Mouse (Mus musculus): ENCODE data around the gene Carhsp1. TPM values are rescaled to one million over a fixed set of nuclear protein-coding genes. Genes with fewer than 3 reads are reported as not detected.

Gene Carhsp1
- polyA plus RNA-seq, 1 experiment from 2014 or later, result 97.1 TPM

- no peak for DNase-seq (ENCODE audit: low spot score)
- H3K4me3 ChIP-seq (ENCODE audit: low read depth, low read length), result no peak overlapping the region
- ATAC-seq, result no peak
- TF ChIP-seq EP300 (IDR thresholded peaks at IDR 0.05) (no peak), CTCF (IDR thresholded peaks at IDR 0.05) (no peak)
- 80% methylated on average over 2 of the region's 2 CpGs for WGBS
- no peaks in the 10 kb centered on the region for H3K27me3 ChIP-seq (replicated peaks; ENCODE audit: insufficient read depth, low read length)
- H3K9me3 ChIP-seq (ENCODE audit: low read length), result no peaks in the 10 kb centered on the region
- H3K4me2 ChIP-seq (replicated peaks; ENCODE audit: low read depth, low read length), result no peak overlapping the region
- peaks cover 26% of the 10 kb centered on the region for H3K36me3 ChIP-seq (ENCODE audit: insufficient read depth, low read length)
- no peak overlapping the region for H3K9ac ChIP-seq (replicated peaks; ENCODE audit: low read depth)
- H3K27ac ChIP-seq (ENCODE audit: low read length), result no peak overlapping the region
- no peaks in the 10 kb centered on the region for H3K4me1 ChIP-seq (ENCODE audit: insufficient read depth, low read depth, low read length)
Observed at GRCm38 (mm10) chr16:8656256-8656655, 15.7 kb downstream of the Carhsp1 start.

GRCm38 (mm10) chr16:8655599-8655998 is 16.4 kb downstream of the Carhsp1 start:
- no peak overlapping the region for H3K4me3 ChIP-seq (ENCODE audit: low read depth, low read length)
- no peaks in the 10 kb centered on the region for H3K4me1 ChIP-seq (ENCODE audit: insufficient read depth, low read depth, low read length)
- H3K36me3 ChIP-seq (ENCODE audit: insufficient read depth, low read length), result peaks cover 32% of the 10 kb centered on the region
- H3K27ac ChIP-seq (ENCODE audit: low read length), result no peak overlapping the region
- H3K9me3 ChIP-seq (ENCODE audit: low read length), result no peaks in the 10 kb centered on the region
- H3K27me3 ChIP-seq (replicated peaks; ENCODE audit: insufficient read depth, low read length), result no peaks in the 10 kb centered on the region
- ATAC-seq, result peak; percentile 60
- peak; percentile 30 for DNase-seq (ENCODE audit: low spot score)
- H3K9ac ChIP-seq (replicated peaks; ENCODE audit: low read depth), result no peak overlapping the region
- peak; percentile 35; the same call in 1 of the 2 replicates for TF ChIP-seq EP300 (IDR thresholded peaks at IDR 0.05)
- peak; percentile 49 for TF ChIP-seq CTCF (IDR thresholded peaks at IDR 0.05)
- H3K4me2 ChIP-seq (replicated peaks; ENCODE audit: low read depth, low read length), result no peak overlapping the region
- 67% methylated on average over 9 of the region's 9 CpGs for WGBS

GRCm38 (mm10) chr16:8655108-8655507 is 16.8 kb downstream of the Carhsp1 start:
- Histone ChIP-seq H3K9me3 (ENCODE audit: low read length) (no peaks in the 10 kb centered on the region), H3K27me3 (replicated peaks; ENCODE audit: insufficient read depth, low read length) (no peaks in the 10 kb centered on the region), H3K4me1 (ENCODE audit: insufficient read depth, low read depth, low read length) (no peaks in the 10 kb centered on the region), H3K27ac (ENCODE audit: low read length) (no peak overlapping the region), H3K9ac (replicated peaks; ENCODE audit: low read depth) (no peak overlapping the region), H3K4me3 (ENCODE audit: low read depth, low read length) (no peak overlapping the region), H3K36me3 (ENCODE audit: insufficient read depth, low read length) (peaks cover 35% of the 10 kb centered on the region), H3K4me2 (replicated peaks; ENCODE audit: low read depth, low read length) (no peak overlapping the region)
- WGBS, result 90% methylated on average over 6 of the region's 6 CpGs
- TF ChIP-seq EP300 (IDR thresholded peaks at IDR 0.05) (no peak), CTCF (IDR thresholded peaks at IDR 0.05) (no peak)
- DNase-seq (ENCODE audit: low spot score), result no peak
- no peak for ATAC-seq

DNA sequence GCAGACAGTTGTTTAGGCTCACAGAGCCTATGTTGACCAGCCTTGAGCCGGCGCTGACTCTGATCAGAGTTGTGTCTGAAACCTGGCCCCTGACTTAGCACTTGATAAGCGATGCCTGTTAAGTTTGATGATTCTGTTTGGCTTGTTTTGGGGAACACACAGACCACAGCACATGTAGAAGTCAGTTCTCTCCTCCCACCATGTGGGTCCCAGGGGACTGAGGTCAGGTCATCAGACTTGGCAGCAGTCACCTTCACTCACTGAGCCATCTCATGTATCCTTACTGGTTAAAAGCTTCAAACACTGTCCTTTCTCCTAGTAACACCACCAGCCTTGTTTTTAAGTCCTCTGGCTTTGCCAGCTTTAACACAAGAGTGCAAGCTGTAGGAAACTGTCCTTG is 21.9 kb downstream of the Carhsp1 start:
- Histone ChIP-seq H3K4me3 (ENCODE audit: low read depth, low read length) (no peak overlapping the region), H3K9ac (replicated peaks; ENCODE audit: low read depth) (no peak overlapping the region), H3K27ac (ENCODE audit: low read length) (no peak overlapping the region), H3K36me3 (ENCODE audit: insufficient read depth, low read length) (peaks cover 48% of the 10 kb centered on the region), H3K4me2 (replicated peaks; ENCODE audit: low read depth, low read length) (no peak overlapping the region), H3K27me3 (replicated peaks; ENCODE audit: insufficient read depth, low read length) (no peaks in the 10 kb centered on the region), H3K4me1 (ENCODE audit: insufficient read depth, low read depth, low read length) (no peaks in the 10 kb centered on the region), H3K9me3 (ENCODE audit: low read length) (no peaks in the 10 kb centered on the region)
- ATAC-seq, result no peak
- no peak for DNase-seq (ENCODE audit: low spot score)
- WGBS, result 93% methylated on average over 3 of the region's 3 CpGs
- TF ChIP-seq CTCF (IDR thresholded peaks at IDR 0.05) (no peak), EP300 (IDR thresholded peaks at IDR 0.05) (no peak)

DNA sequence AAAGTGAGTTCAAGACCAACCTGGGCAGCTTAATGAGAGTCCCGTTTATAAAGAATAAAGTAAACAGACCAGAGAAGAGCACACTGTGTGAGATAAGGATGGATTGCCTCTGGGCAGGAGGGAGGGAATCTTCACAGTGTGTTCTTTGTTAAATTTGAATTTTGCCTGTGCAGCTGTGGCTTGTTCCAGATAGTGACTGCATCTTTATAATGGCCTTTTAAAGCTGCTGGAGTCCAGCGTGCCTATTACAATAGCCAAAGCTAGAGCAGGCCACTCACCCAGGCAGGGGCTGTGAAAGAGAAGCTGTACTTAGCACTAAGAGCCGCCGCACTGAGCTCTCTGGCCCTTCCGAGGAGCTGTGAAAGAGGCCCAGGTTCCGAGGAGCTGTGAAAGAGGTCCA is 26.4 kb downstream of the Carhsp1 start:
- Histone ChIP-seq H3K27me3 (replicated peaks; ENCODE audit: insufficient read depth, low read length) (no peaks in the 10 kb centered on the region), H3K9me3 (ENCODE audit: low read length) (no peaks in the 10 kb centered on the region), H3K27ac (ENCODE audit: low read length) (no peak overlapping the region), H3K36me3 (ENCODE audit: insufficient read depth, low read length) (peaks cover 26% of the 10 kb centered on the region), H3K4me2 (replicated peaks; ENCODE audit: low read depth, low read length) (no peak overlapping the region), H3K4me1 (ENCODE audit: insufficient read depth, low read depth, low read length) (no peaks in the 10 kb centered on the region), H3K9ac (replicated peaks; ENCODE audit: low read depth) (no peak overlapping the region), H3K4me3 (ENCODE audit: low read depth, low read length) (no peak overlapping the region)
- 72% methylated on average over 6 of the region's 6 CpGs for WGBS
- DNase-seq (ENCODE audit: low spot score) (no peak), ATAC-seq (no peak)
- TF ChIP-seq EP300 (IDR thresholded peaks at IDR 0.05) (no peak), CTCF (IDR thresholded peaks at IDR 0.05) (no peak)

DNA sequence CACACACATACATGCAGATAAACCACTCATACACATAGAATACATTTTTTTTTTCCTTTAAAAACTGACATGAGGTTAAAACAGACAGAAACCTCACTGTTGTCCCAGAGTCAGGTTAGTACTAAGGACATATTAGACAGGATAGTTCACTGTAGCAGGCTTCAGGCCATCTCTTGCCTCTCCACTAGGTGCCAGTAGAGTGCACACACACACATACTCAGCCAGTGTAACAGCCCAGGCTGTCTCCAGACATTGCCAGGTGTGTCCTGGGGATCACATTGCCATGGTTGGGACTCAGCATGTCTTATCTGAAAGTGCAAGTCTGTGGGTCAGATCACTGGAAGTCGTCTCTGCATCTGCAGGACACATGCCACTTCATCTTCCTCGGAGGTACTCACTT is 28.1 kb downstream of the Carhsp1 start:
- WGBS, result 74% methylated on average over 2 of the region's 2 CpGs

More for the DNA sequence above, 28.1 kb downstream of the Carhsp1 start:
- Histone ChIP-seq H3K27me3 (replicated peaks; ENCODE audit: insufficient read depth, low read length) (no peaks in the 10 kb centered on the region), H3K4me2 (replicated peaks; ENCODE audit: low read depth, low read length) (no peak overlapping the region), H3K4me3 (ENCODE audit: low read depth, low read length) (no peak overlapping the region), H3K36me3 (ENCODE audit: insufficient read depth, low read length) (peaks cover 21% of the 10 kb centered on the region; the same call in 1 of the 2 replicates), H3K4me1 (ENCODE audit: insufficient read depth, low read depth, low read length) (no peaks in the 10 kb centered on the region), H3K9me3 (ENCODE audit: low read length) (no peaks in the 10 kb centered on the region), H3K9ac (replicated peaks; ENCODE audit: low read depth) (no peak overlapping the region), H3K27ac (ENCODE audit: low read length) (no peak overlapping the region)
- peak; percentile 82 for ATAC-seq
- DNase-seq (ENCODE audit: low spot score), result peak; percentile 62
- TF ChIP-seq EP300 (IDR thresholded peaks at IDR 0.05), result no peak
- TF ChIP-seq CTCF (IDR thresholded peaks at IDR 0.05), result peak; percentile 89
